Mouse (Mus musculus): ENCODE measurements around the gene Gm5724. TPM values are rescaled to one million over a fixed set of nuclear protein-coding genes. Genes with fewer than 3 reads are reported as not detected.

Gm5724 gene
- polyA plus RNA-seq (2017; shearing (Covaris generic)): under 1 TPM in 1 of 2 experiments, not detected in 1; 0.56 TPM

GRCm38 (mm10) chr6:141773710-141774109, at the start of gene Gm5724:
TSS of gene Gm5724 (minus strand) at chr6:141773810.

Other genes starting within 250 kb of the Gm5724 start
- gene Slco1c1, start 249.4 kb downstream of the Gm5724 start, polyA plus RNA-seq (2017; shearing (Covaris generic)): under 1 TPM in 1 of 2 experiments, not detected in 1; 0.54 TPM
- gene Slco1b2, start 144.3 kb downstream of the Gm5724 start, polyA plus RNA-seq (2017; shearing (Covaris generic)): under 1 TPM in 1 of 2 experiments, not detected in 1; 0.18 TPM
- 1 to 10 TPM in 1 of 2 experiments, under 1 TPM in 1; 0.14 to 1.4 TPM for gene Slco1a4, start 82.4 kb upstream of the Gm5724 start, polyA plus RNA-seq (2017; shearing (Covaris generic))
- gene Slco1a1, start 173.2 kb upstream of the Gm5724 start, polyA plus RNA-seq (2017; shearing (Covaris generic)): under 1 TPM in 1 of 2 experiments, not detected in 1; 0.11 TPM
- gene Gm6614, start 237.6 kb upstream of the Gm5724 start, polyA plus RNA-seq (2017; shearing (Covaris generic)): not detected